Mouse (Mus musculus) layer of hippocampus, adult 11-12 months (tissue): ENCODE measurements at regions not wholly inside any gene's neighbourhood (a gene's known extent, or its start where the extent isn't known, plus 50 kb on each side); places are given as distances from the start of the nearest gene placed in this dataset.

ENCODE experiments used
- DNase-seq: peaks from one replicate; pipeline ENCODE4 v3.0.0; 2022; ENCODE audit warnings: low spot score

DNA sequence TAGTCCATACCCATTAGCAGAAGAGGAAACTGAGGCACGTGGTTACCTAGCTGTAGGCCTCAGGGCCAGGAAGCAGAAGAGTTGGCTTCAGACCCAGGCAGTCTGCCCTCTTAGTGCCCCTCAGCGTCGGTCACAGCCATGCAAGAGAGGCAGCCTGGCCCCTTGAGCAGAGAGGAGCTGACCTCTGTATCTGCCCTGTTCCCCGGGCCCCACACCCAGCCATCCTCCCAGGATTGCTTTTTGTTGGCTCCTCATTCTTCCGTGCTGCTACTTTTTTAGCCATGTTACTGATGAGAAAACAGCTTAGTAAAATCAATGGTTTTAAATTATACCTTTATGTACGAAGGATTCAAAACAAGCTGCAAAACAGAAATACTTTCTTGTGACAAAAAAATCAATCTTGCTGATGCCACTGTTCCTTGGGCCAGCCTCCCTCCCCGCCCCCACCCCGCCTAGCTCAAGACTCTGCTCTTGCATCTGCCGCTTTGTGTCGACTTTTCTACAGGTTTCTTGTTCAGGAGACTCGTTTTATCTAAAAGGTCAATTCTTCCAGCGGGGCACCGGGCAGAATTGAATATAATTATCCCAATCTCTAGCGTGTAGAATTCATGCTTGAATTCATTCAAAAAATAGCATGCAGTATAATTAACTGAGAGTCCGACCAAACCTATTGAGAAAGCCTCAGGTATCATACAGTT lies 70.8 kb downstream of the Sall1 start:
- no peak for DNase-seq

DNA sequence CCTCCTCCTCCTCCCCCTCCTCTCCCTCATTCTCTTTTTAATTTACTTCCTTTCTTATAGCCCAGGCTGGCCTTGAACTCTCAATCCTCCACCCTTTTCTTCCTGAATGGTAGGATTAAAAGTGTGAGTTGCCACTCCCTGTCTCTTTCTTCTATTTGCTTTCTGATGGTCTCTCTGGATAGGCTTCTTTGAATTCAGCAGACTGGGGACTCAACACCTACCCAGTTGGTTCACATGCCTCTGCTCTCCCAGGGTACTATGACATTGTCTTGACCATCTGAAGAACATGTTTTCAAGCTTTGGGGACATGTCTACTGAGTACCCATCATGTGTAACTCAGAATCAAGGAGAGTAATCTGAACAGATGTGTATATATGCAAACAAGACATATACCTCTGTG lies 85.1 kb downstream of the Sall1 start:
- DNase-seq, result no peak

DNA sequence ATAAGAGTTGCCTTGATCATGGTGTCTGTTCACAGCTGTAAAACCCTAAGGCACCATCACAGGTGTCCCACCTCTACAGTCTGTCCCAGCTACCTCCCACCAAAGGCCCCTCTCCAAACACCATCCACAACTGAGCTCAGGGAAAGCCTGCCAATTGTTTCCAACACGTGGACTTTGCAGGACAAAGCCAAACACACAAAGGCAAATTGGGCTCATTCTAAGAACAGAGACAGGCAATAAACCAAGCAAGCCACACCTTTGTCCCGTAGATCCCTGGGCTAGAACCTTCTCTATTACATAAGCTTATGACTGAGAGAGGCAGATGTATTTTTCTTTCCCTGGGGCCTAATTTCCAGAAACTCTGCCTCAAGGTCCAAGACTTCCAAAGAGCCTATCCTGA lies 90.8 kb downstream of the Sall1 start:
- DNase-seq, result no peak

DNA sequence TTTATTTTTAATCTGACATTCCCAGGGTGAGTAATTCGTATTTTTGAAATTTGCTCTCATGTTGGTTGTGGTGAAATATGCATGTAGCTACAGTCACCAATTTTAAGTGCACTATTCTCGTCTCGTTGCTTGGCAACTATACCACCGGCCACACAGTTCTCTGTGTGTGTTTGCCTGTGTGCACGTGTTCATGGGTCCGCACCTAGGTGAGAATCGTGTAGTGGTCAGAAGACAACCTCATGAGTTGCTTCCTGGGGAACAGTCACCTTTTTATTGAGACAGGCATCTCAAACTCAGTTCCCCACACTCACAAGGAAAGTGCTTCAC lies 92.2 kb downstream of the Sall1 start:
- DNase-seq, result no peak

DNA sequence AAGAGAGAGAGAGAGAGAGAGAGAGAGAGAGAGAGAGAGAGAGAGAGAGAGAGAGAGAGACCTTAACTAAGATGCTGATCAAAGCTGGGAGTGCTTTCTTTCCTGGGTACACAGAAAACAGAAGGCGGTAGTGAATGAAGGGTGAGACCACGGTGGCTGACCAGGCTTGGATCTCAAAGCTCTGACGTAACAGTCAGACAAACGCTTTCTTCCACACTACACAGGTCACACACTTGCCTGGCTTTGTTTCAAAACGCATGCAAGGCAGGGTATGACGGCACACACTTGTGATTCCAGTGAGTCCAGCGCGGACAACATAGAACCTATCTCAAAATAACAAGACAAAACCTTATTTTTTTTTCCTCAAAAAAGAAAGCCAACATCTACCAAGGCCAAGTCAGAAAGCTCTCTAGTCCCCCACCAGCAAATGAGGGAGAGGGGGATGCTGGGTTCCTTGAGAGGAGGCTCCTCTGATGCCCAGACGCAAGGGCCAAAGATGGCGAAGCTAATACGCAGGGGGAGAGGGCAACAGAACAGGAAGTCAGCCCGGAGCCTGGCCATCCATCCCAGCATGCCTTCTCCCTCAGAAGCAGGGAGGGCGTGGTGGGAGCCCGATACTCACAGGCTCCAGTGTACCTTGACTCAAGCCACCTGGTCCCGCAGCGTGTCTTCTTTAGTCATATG lies 92.7 kb downstream of the Sall1 start:
- DNase-seq, result no peak

DNA sequence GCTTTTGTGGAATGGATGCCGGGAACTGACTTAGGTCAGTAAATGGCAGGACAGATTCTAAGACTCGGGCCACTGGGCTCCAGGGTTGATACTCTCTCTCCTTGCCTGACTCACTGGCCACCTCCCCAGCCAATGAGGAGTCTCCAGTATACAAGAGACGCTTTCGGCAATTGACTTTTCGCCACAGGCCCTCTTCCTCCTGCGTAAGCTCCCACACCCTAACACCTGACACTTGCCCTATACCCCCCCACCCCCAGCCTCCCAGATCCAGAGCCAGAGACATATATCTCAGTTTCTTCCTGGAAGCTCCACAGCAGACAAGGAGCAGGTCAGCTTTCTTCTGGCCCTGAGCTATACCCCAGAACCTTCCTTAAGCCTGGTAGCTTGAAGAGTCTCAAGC lies 94.0 kb downstream of the Sall1 start:
- DNase-seq, result no peak

DNA sequence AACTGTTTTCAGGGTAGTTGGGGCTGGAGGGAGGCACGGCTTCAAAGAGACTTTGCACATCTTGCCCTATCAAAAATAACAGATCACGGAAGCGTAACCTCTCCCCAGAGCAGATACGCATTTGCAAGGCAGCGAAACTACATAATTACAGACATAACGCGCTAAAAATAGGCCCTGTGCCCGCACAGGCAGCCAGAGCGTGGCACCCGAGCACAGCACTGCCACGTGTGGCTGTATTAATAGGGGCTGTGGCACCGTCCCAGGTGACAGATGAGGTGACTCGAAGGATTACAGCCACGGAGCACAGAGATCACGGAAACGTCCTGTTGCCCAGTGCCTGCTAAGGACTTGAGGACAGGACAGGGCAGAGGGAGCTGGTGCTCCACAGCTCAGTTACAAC lies 95.0 kb downstream of the Sall1 start:
- DNase-seq, result no peak

DNA sequence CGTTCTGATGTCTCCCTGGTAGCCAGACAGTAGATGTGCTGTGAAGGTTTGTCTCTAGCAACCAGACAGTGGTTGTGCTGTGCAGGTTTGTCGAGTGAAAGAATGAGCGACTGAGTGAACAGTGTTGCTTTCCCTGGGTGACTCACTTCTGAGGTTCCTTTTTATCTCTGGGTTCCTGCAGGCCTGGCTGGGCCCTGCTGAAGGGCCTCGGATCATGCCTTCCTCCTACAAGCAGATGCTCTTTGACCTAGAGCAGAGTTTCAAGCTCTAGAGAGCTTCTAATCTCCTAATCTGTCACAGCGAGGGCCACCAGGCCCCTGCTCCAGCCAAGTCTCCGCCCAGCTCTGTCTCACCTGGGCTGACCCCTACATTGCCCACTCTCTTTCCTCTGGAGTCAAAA lies 95.6 kb downstream of the Sall1 start:
- DNase-seq, result no peak

DNA sequence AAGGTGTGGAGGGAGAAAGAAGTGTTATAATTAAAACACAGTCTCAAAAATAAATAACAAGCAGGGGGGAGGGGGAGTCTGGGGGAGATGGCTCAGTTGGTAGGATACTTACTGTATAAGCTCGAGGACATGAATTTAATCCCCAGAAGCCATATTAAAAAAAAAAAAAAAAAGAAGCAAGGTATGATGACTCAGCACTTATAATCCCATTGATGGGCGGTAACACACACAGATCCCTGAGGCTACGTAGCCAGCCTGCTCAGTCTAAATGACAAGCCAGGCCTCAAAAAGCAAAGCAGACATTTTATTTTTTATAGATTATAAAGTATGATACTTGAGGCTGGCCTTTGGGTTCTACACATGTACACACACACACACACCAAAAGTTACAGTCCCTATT lies 96.6 kb downstream of the Sall1 start:
- no peak for DNase-seq

DNA sequence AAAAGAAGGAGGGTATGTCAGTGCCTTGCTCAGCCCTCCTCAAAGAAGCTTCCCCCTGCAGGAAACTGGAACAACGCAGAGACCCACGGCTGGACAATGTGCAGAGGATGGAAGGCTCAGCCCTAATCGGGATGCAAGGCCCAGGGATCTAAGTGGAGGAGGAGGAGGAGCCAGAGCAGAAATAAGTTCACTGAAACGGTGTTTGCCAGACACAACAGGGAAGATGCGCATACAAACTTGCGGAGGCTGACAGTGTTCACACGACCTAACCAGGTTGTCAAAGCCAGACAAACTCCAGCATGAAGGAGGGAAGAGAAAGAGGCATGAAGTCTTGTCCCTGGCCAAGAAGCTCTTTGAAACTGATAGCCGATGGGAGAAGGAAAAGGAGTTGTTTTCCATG lies 98.3 kb downstream of the Sall1 start:
- no peak for DNase-seq

DNA sequence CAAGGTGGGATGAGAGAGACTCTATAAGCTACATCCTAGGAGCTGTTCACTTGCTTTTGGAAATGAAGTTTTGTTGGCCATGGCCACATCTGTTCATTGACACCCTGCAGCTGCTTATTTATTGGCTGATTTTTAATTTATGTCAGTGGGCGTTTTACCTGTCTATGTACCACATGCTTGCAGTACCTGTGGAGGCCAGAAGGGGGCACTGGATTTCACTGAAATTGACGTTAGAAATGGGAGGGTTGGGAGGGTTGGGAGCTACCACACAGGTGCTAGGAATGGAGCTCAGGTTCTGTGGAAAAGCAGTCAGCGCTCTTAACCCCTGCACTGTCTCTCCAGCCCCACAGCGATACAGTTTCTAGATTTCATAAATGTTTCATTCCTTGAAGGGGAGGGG lies 99.9 kb downstream of the Sall1 start:
- DNase-seq, result no peak

DNA sequence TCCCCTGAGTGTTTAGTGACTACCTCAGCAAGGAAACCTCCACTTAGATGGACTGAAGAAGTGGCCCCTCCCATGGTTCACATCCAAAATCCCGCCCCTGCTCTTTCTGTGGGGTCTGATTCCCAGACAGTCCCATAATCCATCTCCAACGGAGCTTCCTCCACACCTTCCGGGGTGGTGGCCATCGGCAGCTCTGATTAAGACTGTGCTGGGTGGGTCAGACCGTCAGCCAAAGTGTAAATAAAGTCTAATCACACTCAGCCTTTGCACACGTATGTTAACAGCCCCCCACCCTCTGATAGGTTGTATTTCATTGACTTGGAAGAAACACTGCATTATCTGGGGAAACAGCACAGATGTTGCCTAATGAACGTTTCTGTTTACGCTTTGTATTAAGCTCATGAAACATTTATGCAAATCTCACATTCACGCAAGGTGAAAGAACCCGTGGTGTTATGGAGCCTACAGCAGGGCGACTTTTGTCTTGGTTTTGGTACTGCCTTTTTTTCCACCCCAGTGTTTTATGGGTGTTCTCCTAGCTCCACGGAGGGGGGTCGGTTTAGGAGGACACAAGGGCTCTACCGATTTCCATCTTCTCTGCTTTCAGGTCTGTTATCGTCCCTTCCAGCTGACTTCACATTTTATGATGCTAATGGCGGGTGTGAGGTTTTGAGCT lies 104.8 kb downstream of the Sall1 start:
- no peak for DNase-seq

DNA sequence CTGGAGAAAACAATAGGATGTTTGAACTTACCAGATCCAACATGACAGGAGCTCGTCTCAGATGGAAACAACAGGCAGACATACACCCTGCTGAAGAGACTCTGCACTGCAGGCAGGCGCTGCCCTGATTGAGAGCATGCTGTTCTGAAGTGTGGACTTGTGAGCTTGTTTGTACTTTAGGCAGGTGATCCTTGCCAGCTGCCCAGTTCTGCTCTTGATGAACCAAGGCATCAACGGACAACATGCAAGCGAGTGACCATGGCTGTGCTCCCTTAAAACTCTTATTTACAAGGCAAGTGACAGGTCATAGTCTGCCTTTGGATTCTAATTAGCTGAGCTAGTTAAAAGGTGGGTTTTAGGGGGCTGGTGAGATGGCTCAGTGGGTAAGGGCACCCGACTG lies 109.3 kb downstream of the Sall1 start:
- no peak for DNase-seq

DNA sequence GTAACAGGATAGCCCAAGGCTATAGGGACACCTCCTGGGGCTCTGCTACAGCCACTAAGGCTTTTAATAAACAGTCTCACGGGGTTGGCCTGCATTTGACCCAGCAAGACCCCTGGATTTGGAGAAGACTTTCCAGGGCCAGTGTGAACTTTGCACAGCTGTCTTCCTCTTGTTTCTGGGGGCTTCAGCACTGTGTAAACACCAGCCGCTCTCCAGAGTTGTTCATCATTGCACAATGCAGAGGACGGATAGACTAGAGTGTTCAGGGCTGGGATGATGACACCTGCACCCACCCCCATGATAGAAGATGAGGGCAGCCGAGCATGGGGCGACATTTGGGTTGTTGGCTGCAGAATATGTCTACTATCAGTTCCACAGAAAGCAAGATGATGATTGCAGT lies 112.9 kb downstream of the Sall1 start:
- DNase-seq, result no peak

DNA sequence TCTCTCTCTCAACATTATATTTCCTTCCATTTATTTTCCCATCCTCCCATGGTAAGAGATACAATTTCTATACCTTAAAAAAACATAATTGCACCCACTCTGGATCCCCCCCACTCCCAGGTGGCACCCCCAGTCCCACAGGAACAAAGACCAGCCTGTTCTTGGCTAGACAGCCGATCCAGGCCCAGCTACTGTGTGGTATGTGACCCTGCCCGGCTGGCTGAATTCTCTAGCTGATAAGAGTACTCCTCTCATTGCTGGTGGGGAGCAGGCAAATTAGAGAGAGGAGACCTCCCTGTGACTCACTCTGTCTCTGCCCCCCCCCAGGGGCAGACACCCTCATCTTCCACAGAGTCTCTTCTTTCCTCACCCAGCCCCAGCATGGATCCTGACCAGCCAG lies 113.6 kb downstream of the Sall1 start:
- no peak for DNase-seq

DNA sequence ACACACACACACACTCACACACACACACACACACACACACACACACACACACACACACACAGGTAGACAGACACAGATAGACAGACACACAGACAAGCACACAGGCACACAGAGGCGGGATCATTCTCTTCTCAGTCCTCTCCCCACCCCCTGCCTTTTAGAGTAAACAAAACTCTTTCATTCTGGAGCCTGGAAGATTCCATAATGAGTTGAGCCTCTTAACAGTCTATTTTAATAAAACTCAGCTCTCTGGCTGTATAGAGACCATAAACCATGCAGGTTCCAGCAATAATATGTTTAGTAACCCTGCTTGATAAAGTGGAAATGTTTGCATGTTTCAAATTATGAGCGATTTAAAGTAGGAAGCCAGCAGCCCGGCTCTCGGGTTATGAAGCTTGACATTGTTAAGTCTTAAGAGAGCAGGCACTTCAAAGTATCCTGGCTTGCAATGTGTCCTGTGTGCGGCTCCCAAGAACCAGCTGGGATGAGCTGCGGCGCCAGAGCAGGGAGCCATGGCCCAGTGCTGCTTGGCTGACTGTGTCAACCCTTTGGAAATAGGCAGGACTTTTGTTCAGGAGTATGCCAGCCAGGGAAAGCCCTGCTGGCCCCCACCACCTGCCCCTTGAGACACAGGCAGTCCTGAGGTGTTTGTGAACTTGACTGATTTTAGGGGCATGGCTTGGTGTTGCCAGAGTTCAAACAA lies 115.1 kb downstream of the Sall1 start:
- DNase-seq, result no peak

DNA sequence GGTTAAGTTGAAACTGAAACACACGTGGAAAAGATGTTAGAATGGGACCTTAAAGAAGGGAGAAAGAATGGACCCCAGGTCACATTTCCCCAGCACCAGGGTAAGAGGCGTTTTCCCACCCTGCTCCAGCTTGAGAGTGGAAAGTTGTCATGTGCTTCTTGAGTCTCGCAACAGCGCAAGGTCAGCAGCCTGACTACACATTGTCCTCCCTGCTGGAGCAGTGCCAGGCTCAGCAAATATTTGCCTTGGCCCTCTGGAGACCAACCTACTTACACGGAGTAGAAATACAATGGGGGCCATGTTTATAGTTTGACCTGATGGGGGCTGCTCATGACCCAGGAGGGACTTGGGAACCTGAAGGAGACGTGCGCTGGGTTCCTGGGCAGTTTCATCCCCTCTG lies 121.1 kb downstream of the Sall1 start:
- no peak for DNase-seq

DNA sequence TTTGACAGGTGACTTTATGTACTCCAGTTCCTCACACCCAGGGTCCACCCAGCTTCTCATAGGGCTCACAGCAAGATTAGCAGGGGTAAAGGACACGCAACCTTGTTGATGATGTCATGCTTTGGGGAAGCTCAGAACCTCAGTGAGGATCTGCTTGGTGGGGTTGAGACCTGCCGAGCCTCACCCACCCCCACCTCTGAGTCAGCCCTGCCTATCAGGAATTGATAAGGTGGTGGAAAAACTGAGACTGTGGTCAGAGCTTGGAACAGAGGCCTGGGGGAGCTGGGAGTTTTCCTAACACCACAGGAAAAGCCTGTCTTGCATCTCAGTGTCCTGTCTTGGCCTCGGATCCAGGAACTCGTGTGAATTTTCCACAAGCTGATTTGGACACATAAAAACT lies 122.0 kb downstream of the Sall1 start:
- DNase-seq, result no peak

DNA sequence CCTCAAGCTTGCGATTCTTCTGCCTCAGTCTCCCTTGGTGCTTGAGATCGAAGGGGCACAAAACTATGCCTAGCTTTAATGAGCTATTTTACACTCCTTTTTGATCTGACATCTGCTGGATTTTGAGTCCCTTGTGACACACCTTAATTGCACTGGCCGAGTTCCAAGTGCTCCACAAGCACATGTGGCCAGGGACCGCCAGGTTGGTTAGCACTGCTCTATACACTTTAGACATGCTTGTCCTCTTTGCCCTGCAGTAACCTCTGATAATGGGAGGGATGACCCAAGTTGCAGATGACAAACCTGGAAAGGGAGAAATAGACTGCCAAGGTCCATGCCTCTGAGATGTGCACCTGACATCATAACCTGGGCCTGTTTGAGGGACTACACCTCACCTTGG lies 124.7 kb downstream of the Sall1 start:
- no peak for DNase-seq

DNA sequence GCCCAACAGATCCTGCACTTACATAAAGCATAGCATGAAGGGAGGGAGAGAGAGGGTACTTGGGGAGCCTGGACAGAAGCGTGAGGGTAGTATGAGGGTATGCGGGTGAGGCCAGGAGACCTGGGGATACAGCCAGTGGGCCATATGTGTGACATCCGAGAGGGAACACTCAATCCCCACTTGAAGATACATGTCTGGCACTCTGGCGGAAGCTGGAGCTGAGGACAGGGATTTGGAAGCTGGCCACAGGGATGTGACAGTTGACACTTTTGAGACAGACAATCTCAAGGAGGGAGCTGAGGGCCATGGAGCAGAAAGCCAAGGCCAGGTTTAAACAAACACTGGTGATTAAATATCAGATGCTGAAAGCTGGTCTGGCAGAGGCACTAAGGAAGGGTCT lies 127.9 kb downstream of the Sall1 start:
- DNase-seq, result no peak

DNA sequence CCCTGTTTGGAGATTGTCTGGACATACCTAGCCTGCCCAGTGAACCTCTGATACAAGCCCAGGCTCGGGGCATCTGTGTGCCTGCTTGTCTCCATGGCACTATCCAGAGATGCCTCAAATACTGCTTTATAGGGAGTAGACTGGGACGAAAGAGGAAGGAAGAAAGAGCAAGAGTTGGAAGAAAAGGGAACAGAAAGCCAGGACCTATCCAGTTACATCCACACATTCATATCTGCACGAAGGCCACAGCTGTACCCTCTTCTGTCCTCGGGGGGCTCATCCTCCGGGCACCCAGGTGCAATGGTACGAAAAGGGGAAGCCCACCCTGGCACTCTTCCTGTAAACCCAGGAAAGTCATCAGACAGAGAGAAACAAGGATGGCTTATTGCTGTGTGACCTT lies 129.3 kb downstream of the Sall1 start:
- DNase-seq, result no peak

DNA sequence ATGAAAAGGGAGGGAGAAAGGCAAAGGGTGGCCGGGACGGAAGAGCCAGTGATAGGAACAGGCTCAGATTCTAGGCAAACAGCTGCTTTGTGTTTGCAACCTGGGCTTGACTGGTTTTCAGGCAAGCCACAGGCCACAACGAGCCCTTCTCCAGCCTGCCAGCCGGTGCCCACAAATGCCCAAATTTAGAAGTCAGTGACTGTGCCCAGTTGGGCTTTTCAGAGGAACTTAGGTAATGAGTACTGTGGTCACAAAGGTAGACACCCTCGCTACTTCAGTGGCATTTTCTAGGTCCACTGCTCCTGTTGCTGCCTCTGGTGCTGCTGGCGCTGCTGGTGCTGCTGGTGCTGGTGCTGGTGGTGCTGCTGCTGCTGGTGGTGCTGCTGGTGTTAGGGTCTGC lies 129.8 kb downstream of the Sall1 start:
- DNase-seq, result no peak

DNA sequence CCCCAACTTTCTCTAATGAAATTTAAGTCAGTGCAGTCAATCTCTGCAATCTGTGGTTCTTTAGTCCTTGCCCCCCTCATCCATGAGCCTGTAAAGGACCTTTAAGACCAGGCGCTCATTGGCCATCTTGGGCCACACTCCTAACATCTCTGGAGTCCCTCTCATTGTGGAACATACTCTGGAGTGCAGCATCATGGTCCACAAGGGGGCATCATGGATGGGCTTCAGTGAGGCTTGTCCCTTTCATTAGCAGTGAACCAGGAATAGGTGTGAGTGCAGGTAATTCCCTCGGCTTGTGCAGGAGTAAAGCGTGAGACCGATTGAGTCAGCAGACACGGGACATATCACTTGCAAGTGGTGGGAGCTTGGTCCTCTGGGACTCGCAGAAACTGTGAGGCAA lies 137.7 kb downstream of the Sall1 start:
- DNase-seq, result no peak
